Mouse (Mus musculus) heart, postnatal 0 days (tissue): Measurements from ENCODE around the gene Trim27. TPM values are rescaled to one million over a fixed set of nuclear protein-coding genes. Genes with fewer than 3 reads are reported as not detected.

Source experiments
- ATAC-seq: fragments of 200-750 bp; cut with Nextera tagmentation; 2 replicates; pipeline ENCODE4 v1.8.0; 2017; ENCODE audit warnings: low read depth, moderate number of reproducible peaks, moderate library complexity; ENCODE audit not compliant: insufficient read depth
- DNase-seq: peaks from one replicate; pipeline ENCODE4 v3.0.0-alpha.2; 2016; ENCODE audit warnings: low spot score
- H3K27ac ChIP-seq: fragments of 300-500 bp; sonication (generic); 2 replicates; pipeline ENCODE4 v1.5.1; 2014; ENCODE audit warnings: low read depth, mild to moderate bottlenecking
- H3K27me3 ChIP-seq: fragments of 300-500 bp; sonication (generic); 2 replicates; pipeline ENCODE4 v1.6.1; 2014; ENCODE audit warnings: low read length, mixed read lengths; ENCODE audit not compliant: control insufficient read depth, insufficient read depth
- H3K36me3 ChIP-seq: fragments of 300-500 bp; sonication (generic); replicated peaks from 2 replicates; pipeline ENCODE4 v1.6.1; 2014; ENCODE audit warnings: low read length, mixed read lengths; ENCODE audit not compliant: control insufficient read depth, insufficient read depth
- H3K4me1 ChIP-seq: fragments of 300-500 bp; sonication (generic); 2 replicates; pipeline ENCODE4 v1.6.1; 2014; ENCODE audit warnings: antibody characterized with exemption; ENCODE audit not compliant: control insufficient read depth, insufficient read depth
- H3K4me2 ChIP-seq: fragments of 300-500 bp; sonication (generic); 2 replicates; pipeline ENCODE4 v1.6.1; 2014; ENCODE audit warnings: low read depth, mild to moderate bottlenecking, low read length, moderate library complexity
- H3K4me3 ChIP-seq: fragments of 300-500 bp; sonication (generic); 2 replicates; pipeline ENCODE4 v1.5.1; 2014; ENCODE audit warnings: low read depth, low read length
- H3K9ac ChIP-seq: fragments of 300-500 bp; sonication (generic); replicated peaks from 2 replicates; pipeline ENCODE4 v1.6.1; 2014; ENCODE audit warnings: low read depth, low read length, mixed read lengths
- H3K9me3 ChIP-seq: fragments of 300-500 bp; sonication (generic); replicated peaks from 2 replicates; pipeline ENCODE4 v1.6.1; 2016; ENCODE audit warnings: low read length; ENCODE audit not compliant: control insufficient read depth
- CTCF ChIP-seq: IDR thresholded peaks from 2 replicates; pipeline ENCODE4 v1.5.1; 2016; ENCODE audit warnings: antibody characterized with exemption, control low read depth, low read depth
- EP300 ChIP-seq: IDR thresholded peaks from 2 replicates; pipeline ENCODE4 v1.6.1; 2016; ENCODE audit warnings: antibody characterized with exemption, low read depth
- WGBS: fragments of 180-500 bp; shearing (Covaris S2); extraction: QIAGEN DNeasy Blood & Tissue Kit; methylation state at CpG from one replicate; pipeline ENCODE4 v1.1.7; 2014; 5-methylcytosine and 5-hydroxymethylcytosine counted together
- polyA plus RNA-seq: library from polyadenylated mRNA; unstranded; fragments of >200 nt; fragmentation: Nextera tagmentation; extraction: Ambion mirVana; gene quantifications from 2 replicates; pipeline ENCODE4 v1.2.1, GENCODE M21; 2015
- total RNA-seq: library from RNA; depleted of rRNA; stranded (reverse); fragments of >200 nt; gene quantifications from 2 replicates; pipeline ENCODE4 v1.2.3, GENCODE M21; 2014; ENCODE audit warnings: low replicate concordance

The Trim27 gene
- total and polyA plus RNA-seq, 2 experiments from 2014 or later = 35.3 to 58.2 TPM

- TF ChIP-seq EP300 = no peak
- TF ChIP-seq CTCF = 0 out of 2 replicates have a peak, but pooled peaks have one; percentile 4
- H3K4me2 ChIP-seq = peak overlapping the region; percentile 76
- no peaks in the 10 kb centered on the region for H3K27me3 ChIP-seq
- peak overlapping the region; percentile 61 for H3K27ac ChIP-seq
- H3K9ac ChIP-seq = peak overlapping the region; percentile 28; the same call in 1 of the 2 replicates
- ATAC-seq (peak; percentile 53), DNase-seq (peak; percentile 84)
- under 1% methylated on average over 11 of the region's 11 CpGs for WGBS
- no peaks in the 10 kb centered on the region for H3K36me3 ChIP-seq
- H3K9me3 ChIP-seq = no peaks in the 10 kb centered on the region
- H3K4me3 ChIP-seq = peak overlapping the region; percentile 53
- H3K4me1 ChIP-seq = peaks cover 7% of the 10 kb centered on the region
Observed at GRCm38 (mm10) chr13:21173072-21173471, 6.2 kb upstream of the Trim27 start.

GRCm38 (mm10) chr13:21176733-21177132, 2.5 kb upstream of the Trim27 start:
- no peaks in the 10 kb centered on the region for H3K36me3 ChIP-seq
- no peak overlapping the region for H3K4me2 ChIP-seq
- no peaks in the 10 kb centered on the region for H3K9me3 ChIP-seq
- no peak for TF ChIP-seq CTCF
- no peak for TF ChIP-seq EP300
- H3K4me1 ChIP-seq = peaks cover 7% of the 10 kb centered on the region
- H3K9ac ChIP-seq = no peak overlapping the region
- DNase-seq (no peak), ATAC-seq (no peak)
- H3K27ac ChIP-seq = no peak overlapping the region
- no peaks in the 10 kb centered on the region for H3K27me3 ChIP-seq
- H3K4me3 ChIP-seq = no peak overlapping the region
- 78% methylated on average over 11 of the region's 11 CpGs for WGBS

GRCm38 (mm10) chr13:21177657-21178056, 1.6 kb upstream of the Trim27 start:
- no peak overlapping the region for H3K4me2 ChIP-seq
- H3K27ac ChIP-seq = no peak overlapping the region
- no peak overlapping the region for H3K9ac ChIP-seq
- no peak for ATAC-seq
- no peak overlapping the region for H3K4me3 ChIP-seq
- DNase-seq = no peak
- H3K4me1 ChIP-seq = peaks cover 4% of the 10 kb centered on the region
- no peaks in the 10 kb centered on the region for H3K9me3 ChIP-seq
- no peaks in the 10 kb centered on the region for H3K27me3 ChIP-seq
- peaks cover 8% of the 10 kb centered on the region for H3K36me3 ChIP-seq
- TF ChIP-seq CTCF (no peak), EP300 (no peak)
- WGBS = 57% methylated on average over 5 of the region's 5 CpGs

DNA sequence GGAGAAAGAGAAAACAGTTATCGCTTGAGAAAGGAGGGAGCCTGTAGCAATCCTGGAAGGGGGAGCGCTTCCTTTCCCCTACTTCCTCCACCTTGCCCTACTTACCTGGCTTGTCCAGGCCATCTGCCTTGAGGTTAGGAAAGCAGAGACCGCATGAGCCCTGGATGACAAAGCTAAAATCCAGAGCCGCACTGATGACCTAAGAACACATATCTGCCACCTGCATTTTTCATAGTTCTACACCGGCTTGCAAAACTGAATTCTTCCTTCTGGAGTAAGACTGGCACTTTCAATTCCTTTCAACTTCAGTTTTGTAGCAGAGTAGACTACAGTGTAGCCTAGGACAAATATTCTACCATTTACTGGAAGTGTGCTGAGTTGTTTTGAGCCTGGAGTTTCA, 881 bp upstream of the Trim27 start:
- no peak overlapping the region for H3K9ac ChIP-seq
- no peak overlapping the region for H3K4me3 ChIP-seq

DNA sequence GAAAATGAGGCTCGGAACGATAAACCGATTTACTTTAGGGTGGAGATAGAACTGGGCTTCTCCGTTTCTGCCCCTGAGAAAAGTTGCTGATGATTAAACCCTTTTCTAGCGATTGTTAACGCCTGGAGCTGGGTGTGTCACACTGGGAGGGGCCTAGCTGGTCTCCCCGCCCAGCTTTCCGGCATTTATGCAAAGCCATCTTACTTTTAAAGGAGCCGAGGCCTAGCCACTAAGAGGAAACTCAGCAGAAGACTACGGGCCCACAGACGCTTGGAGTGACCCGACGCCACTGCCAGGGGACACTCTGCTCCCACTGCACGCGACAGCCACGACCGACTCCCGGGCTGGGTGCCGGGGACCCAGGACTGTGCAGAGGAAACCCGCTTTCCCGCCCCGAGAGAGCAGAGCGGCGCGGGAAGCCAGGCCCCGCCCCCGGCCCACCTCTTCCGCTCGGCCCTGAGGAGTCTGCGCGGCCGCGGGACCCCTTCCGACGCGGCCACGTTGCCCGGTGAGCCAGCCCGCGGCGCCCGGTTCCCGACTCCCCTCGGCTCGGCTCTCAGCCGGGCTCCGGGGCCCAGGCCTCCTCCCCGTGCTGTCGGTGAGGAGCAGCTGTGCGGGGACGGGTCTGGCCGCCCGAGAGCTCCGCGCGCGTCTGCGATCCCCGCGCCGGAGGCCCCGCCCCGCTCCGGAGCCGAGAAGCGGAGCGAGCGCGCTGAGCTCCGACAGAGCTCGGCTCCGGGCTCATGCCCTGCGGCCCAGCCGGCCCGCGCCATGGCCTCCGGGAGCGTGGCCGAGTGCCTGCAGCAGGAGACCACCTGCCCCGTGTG, 692 bp downstream of the Trim27 start:
- Histone ChIP-seq H3K4me3 (peak overlapping the region; percentile 95), H3K9ac (peak overlapping the region; percentile 82), H3K4me2 (peak overlapping the region; percentile 83), H3K9me3 (no peaks in the 10 kb centered on the region), H3K4me1 (no peaks in the 10 kb centered on the region; the same call in 1 of the 2 replicates), H3K27me3 (no peaks in the 10 kb centered on the region), H3K27ac (peak overlapping the region; percentile 91), H3K36me3 (peaks cover 29% of the 10 kb centered on the region)
- ATAC-seq (peak; percentile 90), DNase-seq (peak; percentile 87)
- under 1% methylated on average over 76 of the region's 80 CpGs for WGBS
- TF ChIP-seq CTCF = no peak
- TF ChIP-seq EP300 = no peak

More for the DNA sequence above, 881 bp upstream of the Trim27 start:
- Histone ChIP-seq H3K4me1 (no peaks in the 10 kb centered on the region; the same call in 1 of the 2 replicates), H3K27ac (no peak overlapping the region), H3K9me3 (no peaks in the 10 kb centered on the region), H3K36me3 (peaks cover 13% of the 10 kb centered on the region), H3K4me2 (no peak overlapping the region), H3K27me3 (no peaks in the 10 kb centered on the region)
- no peak for TF ChIP-seq EP300
- no peak for TF ChIP-seq CTCF
- 79% methylated on average over 5 of the region's 5 CpGs for WGBS
- ATAC-seq (no peak), DNase-seq (no peak)
